Mouse (Mus musculus) kidney, embryonic 16.5 days (tissue): Measurements from ENCODE around the gene Lmntd2. TPM values are rescaled to one million over a fixed set of nuclear protein-coding genes. Genes with fewer than 3 reads are reported as not detected.

Source experiments
- ATAC-seq: fragments of 200-750 bp; cut with Nextera tagmentation; 2 replicates; pipeline ENCODE4 v1.8.0; 2017; ENCODE audit warnings: moderate TSS enrichment; ENCODE audit not compliant: low FRiP score, low TSS enrichment
- H3K27ac ChIP-seq: fragments of 300-500 bp; sonication (generic); 2 replicates; pipeline ENCODE4 v1.5.1; 2014; ENCODE audit warnings: low read length
- H3K27me3 ChIP-seq: fragments of 300-500 bp; sonication (generic); 2 replicates; pipeline ENCODE4 v1.6.1; 2014; ENCODE audit warnings: low read length, control low read depth, mixed read lengths; ENCODE audit not compliant: insufficient read depth
- H3K36me3 ChIP-seq: fragments of 300-500 bp; sonication (generic); 2 replicates; pipeline ENCODE4 v1.6.1; 2014; ENCODE audit warnings: low read length, control low read depth, mixed read lengths; ENCODE audit not compliant: insufficient read depth
- H3K4me1 ChIP-seq: fragments of 300-500 bp; sonication (generic); 2 replicates; pipeline ENCODE4 v1.6.1; 2014; ENCODE audit warnings: low read length, control low read depth, mixed read lengths; ENCODE audit not compliant: insufficient read depth
- H3K4me2 ChIP-seq: fragments of 300-500 bp; sonication (generic); replicated peaks from 2 replicates; pipeline ENCODE4 v1.6.1; 2014; ENCODE audit warnings: low read depth, low read length
- H3K4me3 ChIP-seq: fragments of 300-500 bp; sonication (generic); 2 replicates; pipeline ENCODE4 v1.5.1; 2014; ENCODE audit warnings: mild to moderate bottlenecking, low read length
- H3K9ac ChIP-seq: fragments of 300-500 bp; sonication (generic); replicated peaks from 2 replicates; pipeline ENCODE4 v1.6.1; 2014; ENCODE audit warnings: low read length
- H3K9me3 ChIP-seq: fragments of 300-500 bp; sonication (generic); 2 replicates; pipeline ENCODE4 v1.6.1; 2016; ENCODE audit warnings: low read length, control low read depth
- WGBS: fragments of 180-500 bp; shearing (Covaris S2); extraction: QIAGEN DNeasy Blood & Tissue Kit; methylation state at CpG from one replicate; pipeline ENCODE4 v1.1.7; 2014; 5-methylcytosine and 5-hydroxymethylcytosine counted together
- polyA plus RNA-seq: library from polyadenylated mRNA; unstranded; fragments of >200 nt; fragmentation: Nextera tagmentation; extraction: Ambion mirVana; gene quantifications from 2 replicates; pipeline ENCODE4 v1.2.1, GENCODE M21; 2015

The Lmntd2 gene
- polyA plus RNA-seq, 1 experiment from 2014 or later, result 3.9 TPM

DNA sequence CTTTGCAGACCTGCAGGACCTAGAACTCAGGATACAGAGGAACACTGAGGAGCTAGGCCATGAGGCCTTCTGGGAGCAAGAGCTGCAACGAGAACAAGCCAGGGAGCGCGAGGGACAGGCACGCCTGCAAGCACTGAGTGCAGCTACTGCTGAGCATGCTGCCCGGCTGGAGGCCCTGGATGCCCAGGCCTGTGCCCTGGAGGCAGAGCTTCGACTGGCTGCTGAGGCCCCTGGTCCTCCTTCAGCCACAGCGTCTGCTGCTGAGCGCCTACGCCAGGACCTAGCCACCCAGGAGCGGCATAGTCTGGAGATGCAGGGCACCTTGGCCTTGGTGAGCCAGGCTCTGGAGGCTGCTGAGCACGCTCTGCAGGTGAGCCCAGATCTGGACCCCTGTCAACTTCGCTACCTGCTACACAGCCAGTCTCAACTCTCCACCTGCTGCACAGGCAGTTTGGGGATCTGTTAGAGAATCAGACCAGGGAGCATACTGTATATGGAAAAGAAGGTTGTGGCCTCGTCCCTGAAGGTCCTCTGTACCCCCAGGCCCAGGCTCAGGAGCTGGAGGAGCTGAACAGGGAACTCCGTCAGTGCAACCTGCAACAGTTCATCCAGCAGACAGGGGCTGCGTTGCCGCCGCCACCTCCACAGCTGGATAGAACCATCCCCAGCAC lies 3.6 kb upstream of the Lmntd2 start:
- H3K9ac ChIP-seq, result peak overlapping the region; percentile 78
- no peaks in the 10 kb centered on the region for H3K9me3 ChIP-seq
- H3K27me3 ChIP-seq, result no peaks in the 10 kb centered on the region
- H3K4me1 ChIP-seq, result peaks cover 54% of the 10 kb centered on the region
- ATAC-seq, result no peak
- WGBS, result 87% methylated on average over 17 of the region's 17 CpGs
- H3K27ac ChIP-seq, result peak overlapping the region; percentile 96
- H3K36me3 ChIP-seq, result peaks cover 23% of the 10 kb centered on the region
- peak overlapping the region; percentile 92 for H3K4me2 ChIP-seq
- peak overlapping the region; percentile 77 for H3K4me3 ChIP-seq

GRCm38 (mm10) chr7:141216894-141217293 lies 3.0 kb upstream of the Lmntd2 start:
- peak overlapping the region; percentile 77 for H3K4me3 ChIP-seq
- peak overlapping the region; percentile 78 for H3K9ac ChIP-seq
- WGBS, result 80% methylated on average over 11 of the region's 11 CpGs
- H3K4me1 ChIP-seq, result peaks cover 49% of the 10 kb centered on the region
- ATAC-seq, result no peak
- peak overlapping the region; percentile 92 for H3K4me2 ChIP-seq
- H3K9me3 ChIP-seq, result no peaks in the 10 kb centered on the region
- peak overlapping the region; percentile 96 for H3K27ac ChIP-seq
- peaks cover 23% of the 10 kb centered on the region for H3K36me3 ChIP-seq
- H3K27me3 ChIP-seq, result no peaks in the 10 kb centered on the region

DNA sequence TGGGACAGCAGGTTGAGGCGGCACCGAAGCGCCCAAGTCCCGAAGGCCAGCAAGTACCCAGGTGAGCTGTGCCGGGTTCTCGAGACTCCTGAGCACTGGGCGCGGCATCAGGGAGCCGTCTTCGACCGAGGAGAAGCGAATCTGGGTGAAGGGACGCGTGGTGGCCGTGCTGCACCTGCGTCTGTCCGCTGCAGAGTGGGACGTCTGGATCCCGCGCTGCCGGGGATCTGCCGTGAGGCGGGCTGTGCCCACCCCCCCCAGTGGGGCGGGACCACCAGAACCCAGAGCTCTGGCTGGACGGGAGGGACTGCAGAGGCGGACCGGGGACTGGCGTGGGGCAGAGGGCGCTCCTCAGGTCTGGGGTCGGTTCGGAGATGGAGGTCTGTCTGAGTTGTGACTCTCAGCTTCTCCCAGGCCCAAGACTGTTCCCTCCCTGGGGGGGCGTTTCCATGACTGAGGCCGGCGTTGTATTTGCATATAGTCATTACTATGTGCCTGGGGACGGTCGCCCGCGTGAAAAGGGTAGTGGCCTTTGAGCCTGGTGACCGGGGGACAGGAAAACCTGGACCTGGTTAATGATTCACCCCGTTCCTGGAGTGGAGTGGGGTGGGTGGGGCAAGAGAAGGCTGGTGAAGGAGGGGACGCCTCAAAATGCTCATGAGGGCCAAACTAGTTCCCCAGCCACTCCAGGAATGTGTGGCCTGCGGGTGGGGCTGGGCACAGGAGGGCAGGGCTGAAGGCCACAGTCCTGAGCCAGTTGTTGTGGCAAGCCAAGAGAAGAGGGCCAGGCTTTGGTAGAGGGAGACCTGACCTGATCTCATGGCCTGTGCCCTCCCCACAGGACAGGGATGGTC lies 2.2 kb upstream of the Lmntd2 start:
- Histone ChIP-seq H3K9ac (peak overlapping the region; percentile 78), H3K4me2 (peak overlapping the region; percentile 92), H3K36me3 (peaks cover 23% of the 10 kb centered on the region), H3K27me3 (no peaks in the 10 kb centered on the region), H3K4me3 (peak overlapping the region; percentile 77), H3K27ac (peak overlapping the region; percentile 96), H3K9me3 (no peaks in the 10 kb centered on the region), H3K4me1 (peaks cover 46% of the 10 kb centered on the region)
- peak; percentile 73 for ATAC-seq
- under 1% methylated on average over 42 of the region's 42 CpGs for WGBS

- peak; percentile 94 for ATAC-seq
- Histone ChIP-seq H3K9ac (peak within 1 kb of the TSS; percentile 78), H3K9me3 (no peaks in the 10 kb centered on the region), H3K4me1 (peaks cover 38% of the 10 kb centered on the region), H3K27ac (peak within 1 kb of the TSS; percentile 96), H3K4me3 (peak within 1 kb of the TSS; percentile 77), H3K27me3 (no peaks in the 10 kb centered on the region), H3K4me2 (peak within 1 kb of the TSS; percentile 92), H3K36me3 (peaks cover 23% of the 10 kb centered on the region)
- WGBS, result under 1% methylated on average over 39 of the region's 41 CpGs
Measured at GRCm38 (mm10) chr7:141215101-141215879, 1.4 kb upstream of the Lmntd2 start, which contains the start of gene Rassf7. Gene Rassf7 (plus strand): TSS chr7:141215860.

- no peaks in the 10 kb centered on the region for H3K9me3 ChIP-seq
- H3K27ac ChIP-seq, result peak overlapping the region; percentile 96
- ATAC-seq, result no peak
- peaks cover 14% of the 10 kb centered on the region for H3K36me3 ChIP-seq
- peak overlapping the region; percentile 92 for H3K4me2 ChIP-seq
- no peak overlapping the region for H3K4me3 ChIP-seq
- 69% methylated on average over 3 of the region's 3 CpGs for WGBS
- peaks cover 36% of the 10 kb centered on the region for H3K4me1 ChIP-seq
- H3K9ac ChIP-seq, result no peak overlapping the region; the same call in none of the 2 replicates
- H3K27me3 ChIP-seq, result no peaks in the 10 kb centered on the region
Measured at GRCm38 (mm10) chr7:141214310-141214709, 430 bp upstream of the Lmntd2 start.

DNA sequence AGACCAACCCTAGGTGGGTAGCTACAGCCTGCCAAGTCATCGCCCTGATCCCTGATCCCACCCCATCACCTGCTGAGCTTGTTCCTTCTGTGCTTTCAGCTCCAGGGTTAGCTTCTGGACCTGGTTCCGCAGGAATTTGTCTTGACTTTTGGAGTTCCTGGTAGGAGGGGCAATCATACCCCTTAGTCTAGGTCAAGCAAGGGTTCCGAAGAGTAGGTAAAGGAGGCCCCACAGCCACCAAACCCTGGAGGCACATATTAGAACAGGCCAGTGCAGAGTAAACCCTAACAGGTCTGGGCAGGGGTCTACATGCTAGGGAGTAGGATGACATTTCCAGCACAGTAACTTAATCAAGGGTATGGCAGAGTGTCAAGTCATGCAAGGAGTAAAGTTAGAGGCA lies 747 bp downstream of the Lmntd2 start:
- Histone ChIP-seq H3K4me2 (no peak overlapping the region), H3K27ac (no peak overlapping the region), H3K4me1 (peaks cover 31% of the 10 kb centered on the region), H3K4me3 (no peak overlapping the region), H3K36me3 (peaks cover 10% of the 10 kb centered on the region), H3K9ac (no peak overlapping the region), H3K27me3 (no peaks in the 10 kb centered on the region), H3K9me3 (no peaks in the 10 kb centered on the region)
- WGBS, result 84% methylated on average over 3 of the region's 3 CpGs
- no peak for ATAC-seq

DNA sequence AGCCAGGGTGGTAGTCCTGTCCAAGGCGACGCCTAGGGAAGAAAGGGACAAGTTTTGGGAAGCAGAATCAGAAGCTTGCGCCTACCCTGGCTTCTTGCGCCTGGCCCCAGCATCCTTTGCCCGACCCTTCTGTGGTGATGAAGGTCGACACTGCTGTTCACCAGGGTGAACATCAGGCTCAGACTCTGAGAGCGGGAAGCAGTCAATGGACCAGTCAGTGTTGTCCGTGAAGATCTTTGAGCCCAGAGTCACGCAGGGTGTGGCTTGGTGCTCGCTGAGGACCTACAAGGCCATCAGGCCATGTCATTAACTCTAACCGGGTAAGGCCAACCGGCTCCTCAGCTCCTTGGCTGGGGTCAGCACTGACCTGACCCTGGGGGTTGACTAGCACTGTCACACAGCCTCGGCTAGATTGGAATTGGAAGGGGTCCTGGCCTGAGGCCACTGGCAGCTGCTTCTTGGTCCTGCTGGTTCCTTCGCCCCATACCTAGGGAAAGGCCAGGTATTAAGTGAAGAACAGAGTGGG lies 3.2 kb downstream of the Lmntd2 start:
- WGBS, result 84% methylated on average over 14 of the region's 14 CpGs
- Histone ChIP-seq H3K4me3 (no peak overlapping the region), H3K4me1 (peaks cover 11% of the 10 kb centered on the region), H3K4me2 (no peak overlapping the region), H3K36me3 (no peaks in the 10 kb centered on the region), H3K27me3 (no peaks in the 10 kb centered on the region), H3K9me3 (no peaks in the 10 kb centered on the region), H3K27ac (no peak overlapping the region), H3K9ac (no peak overlapping the region)
- ATAC-seq, result no peak

DNA sequence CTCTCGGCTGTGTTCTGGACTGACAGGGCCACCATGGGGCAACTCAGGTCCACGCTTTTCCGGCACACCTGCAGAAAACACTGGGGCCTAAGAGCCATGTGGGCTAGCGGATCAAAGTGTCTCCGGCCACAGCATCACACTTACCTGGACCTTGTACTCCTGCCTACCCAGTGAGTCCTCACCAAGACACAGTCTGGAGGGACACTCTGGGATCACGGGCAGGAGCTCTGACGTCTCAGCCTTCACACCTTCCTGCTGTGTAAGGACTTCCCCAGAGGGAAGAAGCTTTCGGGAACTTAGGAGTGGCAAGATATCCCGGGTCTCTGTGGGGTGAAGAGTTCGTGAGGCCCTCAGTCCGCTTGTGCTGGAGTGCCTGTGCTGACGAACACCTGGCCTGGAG lies 3.7 kb downstream of the Lmntd2 start:
- no peak overlapping the region for H3K27ac ChIP-seq
- H3K27me3 ChIP-seq, result no peaks in the 10 kb centered on the region
- no peaks in the 10 kb centered on the region for H3K36me3 ChIP-seq
- 67% methylated on average over 12 of the region's 12 CpGs for WGBS
- no peak overlapping the region for H3K4me3 ChIP-seq
- ATAC-seq, result no peak
- no peak overlapping the region; the same call in 1 of the 2 replicates for H3K9ac ChIP-seq
- peaks cover 11% of the 10 kb centered on the region for H3K4me1 ChIP-seq
- H3K9me3 ChIP-seq, result no peaks in the 10 kb centered on the region
- no peak overlapping the region for H3K4me2 ChIP-seq

- H3K36me3 ChIP-seq, result no peaks in the 10 kb centered on the region
- ATAC-seq, result no peak
Measured at GRCm38 (mm10) chr7:141209526-141209925, 4.4 kb downstream of the Lmntd2 start.

More at GRCm38 (mm10) chr7:141209526-141209925, 4.4 kb downstream of the Lmntd2 start:
- Histone ChIP-seq H3K9ac (no peak overlapping the region), H3K4me1 (peaks cover 6% of the 10 kb centered on the region; the same call in 1 of the 2 replicates), H3K4me3 (no peak overlapping the region), H3K9me3 (no peaks in the 10 kb centered on the region), H3K27me3 (no peaks in the 10 kb centered on the region), H3K4me2 (no peak overlapping the region), H3K27ac (no peak overlapping the region)
- WGBS, result 88% methylated on average over 3 of the region's 3 CpGs
